Mouse (Mus musculus): ENCODE data around the gene Mfap1a. TPM values are rescaled to one million over a fixed set of nuclear protein-coding genes. Genes with fewer than 3 reads are reported as not detected.

Mfap1a gene
- polyA plus RNA-seq (2021; fragmentation: Nextera tagmentation), result 11.9 and 14.6 TPM in 2 replicates
- long read RNA-seq, experiment 1, full-length matches to known transcripts, result 45 of 88 reads
- long read RNA-seq, experiment 1, partial matches to known transcripts, result 35 of 88 reads
- long read RNA-seq, experiment 1, other reads (novel, unspliced or antisense), result 8 of 88 reads
- long read RNA-seq, experiment 2, full-length matches to known transcripts, result 297 of 323 reads
- long read RNA-seq, experiment 2, partial matches to known transcripts, result 12 of 323 reads
- long read RNA-seq, experiment 2, other reads (novel, unspliced or antisense), result 14 of 323 reads

DNA sequence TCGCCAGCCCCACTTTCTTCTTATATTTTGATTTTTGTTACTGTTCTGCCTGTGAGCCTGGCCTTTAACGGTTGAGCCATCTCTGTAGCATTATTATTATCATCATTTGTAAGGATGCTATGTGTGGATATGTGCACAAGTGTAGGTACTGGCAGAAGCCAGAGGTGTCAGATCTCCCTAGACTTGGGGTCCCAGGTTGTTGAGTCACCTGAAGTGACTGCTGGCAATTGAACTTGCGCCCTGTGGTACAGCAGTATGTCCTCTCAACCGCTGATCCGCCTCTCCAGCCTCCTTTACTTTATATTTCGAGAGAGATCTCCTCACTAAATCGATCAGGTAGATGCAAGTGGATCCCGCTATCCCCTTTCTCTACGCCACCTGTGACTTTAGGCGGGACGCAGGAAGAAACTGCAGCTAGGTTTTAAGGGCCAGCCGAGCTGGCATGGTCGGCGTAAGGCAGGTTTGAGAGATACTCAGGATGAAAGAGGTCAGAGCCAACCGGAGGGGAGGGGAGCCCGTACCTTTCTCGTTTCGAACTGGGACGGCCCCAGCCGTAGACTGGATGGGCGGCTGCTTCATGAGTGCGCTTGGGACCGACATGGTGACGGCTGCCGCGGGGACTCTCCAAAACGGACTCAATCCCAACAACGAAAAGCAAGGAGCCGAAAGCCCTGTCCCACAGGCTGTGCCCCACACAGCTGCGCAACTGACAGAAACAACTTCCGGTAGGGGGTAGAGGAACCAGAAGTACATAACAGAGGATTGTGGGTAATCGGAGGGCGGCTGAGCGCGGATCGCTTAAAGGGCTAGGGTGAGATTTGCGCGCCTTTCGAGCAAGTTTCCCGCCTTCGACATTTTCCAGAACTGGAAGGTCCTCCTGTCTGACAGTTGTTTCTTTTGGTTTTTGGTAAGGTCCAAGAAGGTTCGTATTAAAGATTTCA lies at the start of gene Mfap1a, which contains the start of gene Wdr76:
Gene Mfap1a, minus strand, starts transcription at position 724 of the 941 bp plus-strand sequence.
Gene Wdr76, plus strand, starts transcription at position 782 of the 941 bp plus-strand sequence.

DNA sequence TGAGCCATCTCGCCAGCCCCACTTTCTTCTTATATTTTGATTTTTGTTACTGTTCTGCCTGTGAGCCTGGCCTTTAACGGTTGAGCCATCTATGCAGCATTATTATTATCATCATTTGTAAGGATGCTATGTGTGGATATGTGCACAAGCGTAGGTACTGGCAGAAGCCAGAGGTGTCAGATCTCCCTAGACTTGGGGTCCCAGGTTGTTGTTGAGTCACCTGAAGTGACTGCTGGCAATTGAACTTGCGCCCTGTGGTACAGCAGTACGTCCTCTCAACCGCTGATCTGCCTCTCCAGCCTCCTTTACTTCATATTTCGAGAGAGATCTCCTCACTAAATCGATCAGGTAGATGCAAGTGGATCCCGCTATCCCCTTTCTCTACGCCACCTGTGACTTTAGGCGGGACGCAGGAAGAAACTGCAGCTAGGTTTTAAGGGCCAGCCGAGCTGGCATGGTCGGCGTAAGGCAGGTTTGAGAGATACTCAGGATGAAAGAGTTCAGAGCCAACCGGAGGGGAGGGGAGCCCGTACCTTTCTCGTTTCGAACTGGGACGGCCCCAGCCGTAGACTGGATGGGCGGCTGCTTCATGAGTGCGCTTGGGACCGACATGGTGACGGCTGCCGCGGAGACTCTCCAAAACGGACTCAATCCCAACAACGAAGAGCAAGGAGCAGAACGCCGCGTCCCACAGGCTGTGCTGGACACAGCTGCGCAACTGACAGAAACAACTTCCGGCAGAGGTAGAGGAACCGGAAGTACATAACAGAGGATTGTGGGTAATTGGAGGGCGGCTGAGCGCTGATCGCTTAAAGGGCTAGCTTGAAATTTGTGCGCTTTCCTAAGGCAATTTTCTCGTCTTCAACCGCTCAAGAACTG lies 32.9 kb downstream of the Mfap1a start, which contains the start of gene Mfap1b:
Gene Mfap1b, minus strand, starts transcription at position 767 of the 879 bp plus-strand sequence.

DNA sequence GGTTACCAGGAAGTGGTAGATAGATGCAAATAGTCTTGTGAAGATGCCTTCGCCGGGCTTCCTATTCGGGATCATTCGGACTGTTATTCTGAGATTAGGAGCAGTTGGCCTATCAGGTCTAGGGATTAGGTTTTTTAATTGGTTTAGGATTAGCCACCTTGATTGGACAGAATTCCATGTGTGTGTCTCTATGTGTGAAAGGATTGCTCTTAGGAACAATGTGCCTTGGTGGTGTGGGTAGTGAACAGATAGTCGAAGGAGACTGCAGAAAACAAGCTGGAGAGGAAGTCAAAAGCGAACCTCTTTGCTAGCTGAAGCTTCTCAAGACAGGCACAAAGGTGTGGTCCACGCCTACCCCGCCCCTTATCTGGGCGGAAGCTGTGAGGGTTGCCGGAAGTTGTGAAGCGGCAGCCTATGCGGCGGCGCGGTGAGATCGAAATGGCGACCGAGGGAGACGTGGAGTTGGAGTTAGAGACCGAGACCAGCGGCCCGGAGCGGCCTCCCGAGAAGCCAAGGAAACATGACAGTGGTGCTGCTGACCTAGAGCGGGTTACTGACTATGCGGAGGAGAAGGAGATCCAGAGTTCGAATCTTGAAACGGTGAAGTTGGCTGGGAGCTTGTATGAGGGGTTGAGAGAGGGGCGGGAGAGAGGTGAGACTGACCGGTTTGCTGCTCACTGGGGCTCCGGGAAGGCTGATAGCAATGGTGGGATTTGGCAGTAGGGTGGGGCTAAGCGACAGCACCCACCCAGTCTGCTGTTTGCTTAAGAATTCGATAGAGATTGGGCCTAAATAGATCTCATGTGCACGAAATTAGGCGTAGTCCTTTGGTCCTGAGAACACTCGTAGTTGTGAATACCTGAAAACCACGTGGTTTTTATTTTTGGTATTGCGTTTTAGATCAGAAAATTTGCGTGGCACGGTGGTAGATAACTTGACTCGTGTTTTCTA lies 49.5 kb downstream of the Mfap1a start, which contains the start of gene Serinc4:
Gene Serinc4, minus strand, starts transcription at position 90 of the 951 bp plus-strand sequence.

DNA sequence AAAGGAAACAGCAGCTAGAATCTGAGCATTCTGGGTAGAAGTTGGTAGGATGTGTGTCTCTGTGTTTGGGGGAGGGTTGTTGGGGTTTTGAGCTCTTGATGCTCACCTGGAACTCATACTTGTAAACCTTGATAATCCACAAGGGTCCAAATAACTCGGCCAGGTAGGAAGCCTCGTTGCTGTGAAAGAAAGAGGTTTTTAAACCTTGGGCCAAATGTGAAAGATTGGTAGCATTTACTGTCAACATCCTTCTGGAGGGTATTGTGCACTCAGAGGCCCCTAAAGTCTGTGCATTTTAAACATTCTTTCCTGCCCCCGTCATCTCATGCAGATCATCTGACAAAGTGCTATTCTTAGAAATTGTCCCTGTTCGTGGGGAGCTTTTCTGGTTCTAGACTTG lies 53.5 kb downstream of the Mfap1a start, which contains the start of gene Hypk:
Gene Hypk, plus strand, starts transcription at position 301 of the 400 bp plus-strand sequence.

DNA sequence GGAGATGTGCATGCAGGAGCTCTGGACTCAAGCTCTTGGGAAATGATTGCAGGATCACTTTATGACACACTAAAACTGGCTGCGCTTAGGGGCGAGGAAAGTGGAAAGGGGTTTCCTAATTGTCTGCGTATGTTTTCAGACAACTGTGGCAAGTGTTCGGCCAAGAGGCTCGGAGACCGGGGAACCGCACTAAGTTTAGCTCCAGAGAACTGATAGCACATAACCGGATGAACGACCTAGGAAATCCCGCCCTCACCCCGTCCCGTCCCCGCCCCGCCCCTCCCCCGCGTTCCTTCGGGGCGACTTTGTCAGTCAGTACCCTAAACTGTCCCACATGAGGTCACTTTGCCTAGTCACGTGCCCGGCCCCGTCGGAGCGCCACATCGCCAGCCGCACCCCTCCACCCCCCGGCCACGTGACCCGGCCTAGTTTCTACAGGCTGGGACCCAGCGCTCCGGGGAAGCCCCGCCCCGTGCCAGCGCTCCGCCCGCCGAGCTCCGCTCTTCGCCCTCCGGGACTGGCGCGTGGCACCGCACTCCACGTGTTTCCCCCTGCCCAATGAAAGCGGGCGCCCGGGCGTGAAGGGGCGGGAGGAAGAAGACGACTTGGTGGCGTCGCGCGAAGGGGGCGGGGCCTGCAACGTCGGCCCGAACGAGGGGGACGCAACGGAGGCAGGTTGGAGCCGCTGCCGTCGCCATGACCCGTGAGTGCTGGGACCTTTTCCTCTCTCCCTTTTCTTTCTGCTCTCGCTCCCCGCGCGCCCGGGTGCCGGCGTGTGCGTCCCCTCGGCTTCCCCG lies 57.5 kb downstream of the Mfap1a start, which contains the start of gene Serf2:
Gene Serf2, plus strand, starts transcription at position 457 of the 797 bp plus-strand sequence.

DNA sequence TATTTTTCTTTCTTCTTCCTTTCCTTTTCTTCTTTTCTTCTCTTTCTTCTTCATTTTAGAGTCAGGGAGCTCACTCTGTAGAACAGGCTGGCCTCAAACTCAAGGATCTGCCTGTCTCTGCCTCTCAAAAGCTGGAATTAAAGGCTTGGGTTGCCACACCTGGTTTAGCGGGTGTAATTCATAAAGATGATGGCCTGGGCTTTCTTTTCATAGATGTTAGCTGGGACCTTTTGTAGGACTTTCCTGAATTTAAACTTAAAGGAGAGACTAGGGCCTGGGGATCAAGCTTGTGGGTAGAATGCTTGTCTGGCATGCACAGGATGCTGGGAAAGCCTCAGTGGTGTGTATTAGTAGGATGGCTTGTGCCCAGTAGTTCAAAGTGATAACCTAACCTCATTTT lies 62.3 kb downstream of the Mfap1a start, which contains the start of gene Ell3:
Gene Ell3, minus strand, starts transcription at position 101 of the 400 bp plus-strand sequence.

Small RNA genes within 50 kb of the gene (microRNA-seq; reads per million reads assigned to microRNA genes)
- gene Gm22953, result not detected

Other genes starting within 250 kb of the Mfap1a start
- gene Trp53bp1, start 235.3 kb downstream of the Mfap1a start, polyA plus RNA-seq (2021; fragmentation: Nextera tagmentation), result 20.1 and 21.6 TPM in 2 replicates
- gene Map1a, start 217.1 kb downstream of the Mfap1a start, polyA plus RNA-seq (2021; fragmentation: Nextera tagmentation), result 122 and 145 TPM in 2 replicates
- gene Ppip5k1, start 151.3 kb downstream of the Mfap1a start, polyA plus RNA-seq (2021; fragmentation: Nextera tagmentation), result 20.9 and 23.7 TPM in 2 replicates
- 323 and 342 TPM in 2 replicates for gene Ckmt1, start 149.0 kb downstream of the Mfap1a start, polyA plus RNA-seq (2021; fragmentation: Nextera tagmentation)
- gene Strc, start 119.5 kb downstream of the Mfap1a start, polyA plus RNA-seq (2021; fragmentation: Nextera tagmentation), result 0.06 and 0.10 TPM in 2 replicates
- gene Pdia3, start 92.9 kb downstream of the Mfap1a start, polyA plus RNA-seq (2021; fragmentation: Nextera tagmentation), result 70.8 and 80.6 TPM in 2 replicates
- gene Catsper2, start 92.9 kb downstream of the Mfap1a start, polyA plus RNA-seq (2021; fragmentation: Nextera tagmentation), result 1.3 and 1.4 TPM in 2 replicates
- gene Ell3, start 62.4 kb downstream of the Mfap1a start, polyA plus RNA-seq (2021; fragmentation: Nextera tagmentation), result 1.0 and 1.1 TPM in 2 replicates
- gene Serf2, start 57.5 kb downstream of the Mfap1a start, polyA plus RNA-seq (2021; fragmentation: Nextera tagmentation), result 653 and 686 TPM in 2 replicates
- gene Hypk, start 53.4 kb downstream of the Mfap1a start, polyA plus RNA-seq (2021; fragmentation: Nextera tagmentation), result 127 and 137 TPM in 2 replicates
- 0.11 and 0.25 TPM in 2 replicates for gene Serinc4, start 49.9 kb downstream of the Mfap1a start, polyA plus RNA-seq (2021; fragmentation: Nextera tagmentation)
- gene Mfap1b, start 32.6 kb downstream of the Mfap1a start, polyA plus RNA-seq (2021; fragmentation: Nextera tagmentation), result 47.6 and 50.2 TPM in 2 replicates
- gene Wdr76, start 58 bp upstream of the Mfap1a start, polyA plus RNA-seq (2021; fragmentation: Nextera tagmentation), result 1.0 and 1.1 TPM in 2 replicates